Mouse (Mus musculus): ENCODE data around the gene Celsr1.

GRCm38 (mm10) chr15:86079876-86080275, 46.3 kb upstream of the Celsr1 start:
- TF ChIP-seq CEBPB (IDR thresholded peaks at IDR 0.05; ENCODE audit: insufficient read depth, poor library complexity, severe bottlenecking) (no peak), POLR2A (IDR thresholded peaks at IDR 0.05; ENCODE audit: insufficient read length, low read depth) (no peak), MYOD1 (IDR thresholded peaks at IDR 0.05; ENCODE audit: control insufficient read depth in 1 of 3, insufficient read length in 2 of 3, low read depth in 2 of 3) (no peak)

Data from myocyte (in vitro differentiated cells).